Mouse (Mus musculus) thymus, adult 18-20 months (tissue): ENCODE measurements around the gene Ephx3.

Source experiments
- DNase-seq, 2 experiments: peaks; one replicate each; pipeline ENCODE4 v3.0.0; 2022; ENCODE audit warnings: mixed read lengths in 2 of 2

Gene Ephx3

GRCm38 (mm10) chr17:32172485-32172884 is 16.9 kb downstream of the Ephx3 start:
- DNase-seq, result no peak

- peak; percentile 40 to 64 for DNase-seq
Observed at GRCm38 (mm10) chr17:32169518-32170225, 19.7 kb downstream of the Ephx3 start.

- DNase-seq, result peak; percentile 49
Observed at GRCm38 (mm10) chr17:32166687-32167086, 22.7 kb downstream of the Ephx3 start, which contains the start of gene Notch3. Notch3 (minus strand) TSS chr17:32166852.

DNA sequence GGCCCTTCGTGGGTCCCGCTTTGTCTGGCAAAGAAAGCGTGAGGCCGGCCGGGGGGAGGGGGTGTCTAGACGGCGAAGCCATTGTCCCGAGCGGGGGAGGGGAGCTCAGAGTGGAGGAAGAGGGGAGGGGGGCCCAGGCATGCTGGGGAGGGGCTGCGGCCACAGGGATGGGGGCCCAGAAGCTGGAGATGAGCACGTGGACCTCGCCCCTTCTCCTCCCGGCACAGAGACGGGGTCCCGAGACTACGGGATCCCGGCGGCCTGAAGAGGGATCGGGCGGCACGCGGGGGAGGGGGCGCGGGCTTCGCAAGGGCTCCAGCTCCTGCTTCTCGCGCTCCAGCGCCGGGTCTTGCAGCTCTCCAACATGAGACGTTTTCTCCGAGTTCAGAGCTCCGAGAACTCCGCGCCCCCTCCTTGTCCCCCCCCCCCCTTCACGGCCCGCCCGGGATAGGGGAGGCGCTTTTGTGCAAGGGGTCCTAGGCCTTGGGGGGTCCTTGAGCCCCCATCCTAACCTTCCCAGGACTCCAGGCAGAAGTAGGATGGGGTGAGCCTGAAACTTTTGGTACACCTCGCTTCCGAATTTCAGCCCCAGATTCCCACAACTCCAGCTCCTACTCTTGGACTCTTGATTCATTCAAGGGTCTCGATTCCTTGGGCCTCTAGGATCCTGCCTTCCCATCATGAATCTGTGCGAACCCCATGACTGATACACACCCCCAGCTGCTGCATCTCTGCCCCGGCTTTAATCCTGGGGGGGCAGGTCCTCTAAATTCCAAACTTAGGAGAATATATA is 23.4 kb downstream of the Ephx3 start:
- DNase-seq, result peak; percentile 61 to 67

DNA sequence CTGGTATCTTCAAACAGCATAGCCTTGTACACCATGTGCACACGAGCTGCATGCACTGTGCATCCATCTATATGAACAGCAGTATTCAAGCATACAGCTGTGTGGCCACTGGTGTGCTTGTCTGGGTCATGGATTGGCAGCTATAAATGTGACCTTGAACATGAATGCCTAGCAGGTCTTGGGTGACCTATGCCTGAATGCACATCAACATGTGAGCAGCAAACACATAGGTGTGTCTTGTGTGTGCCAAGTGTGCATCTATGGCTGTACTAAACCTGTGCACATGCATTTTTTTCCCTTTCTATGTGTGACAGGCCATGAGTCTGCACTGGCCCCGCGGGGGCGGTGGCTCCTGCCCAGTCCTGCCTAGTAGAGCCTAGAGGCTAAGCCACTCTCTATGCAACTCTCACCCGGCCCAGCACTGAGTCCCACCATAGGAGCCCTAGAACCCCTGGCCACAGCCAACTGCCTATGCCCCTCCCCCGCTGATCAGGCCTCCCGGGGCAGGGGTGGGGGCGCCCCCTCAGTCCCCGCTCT is 24.0 kb downstream of the Ephx3 start:
- peak in 1 of 2 experiments; percentile 49 for DNase-seq

DNA sequence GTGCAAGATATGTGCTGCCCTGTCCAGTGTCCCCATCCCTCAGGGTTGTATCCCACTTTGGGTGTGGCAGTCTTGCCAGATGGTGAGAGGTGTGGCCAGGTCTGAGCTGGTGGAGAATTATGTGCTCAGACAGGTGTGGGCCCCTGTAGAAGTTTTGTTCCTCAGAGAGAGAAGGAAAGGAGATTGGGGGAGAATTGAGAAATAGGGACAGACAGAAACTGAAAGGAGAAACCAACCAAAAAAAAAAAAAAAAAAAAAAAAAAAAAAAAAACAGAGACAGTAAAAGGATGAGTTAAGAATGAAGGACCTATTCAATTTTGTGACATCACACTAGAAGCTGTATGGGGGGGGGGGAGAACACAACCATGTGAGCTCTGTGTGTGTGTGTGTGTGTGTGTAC is 24.6 kb downstream of the Ephx3 start:
- no peak for DNase-seq

DNA sequence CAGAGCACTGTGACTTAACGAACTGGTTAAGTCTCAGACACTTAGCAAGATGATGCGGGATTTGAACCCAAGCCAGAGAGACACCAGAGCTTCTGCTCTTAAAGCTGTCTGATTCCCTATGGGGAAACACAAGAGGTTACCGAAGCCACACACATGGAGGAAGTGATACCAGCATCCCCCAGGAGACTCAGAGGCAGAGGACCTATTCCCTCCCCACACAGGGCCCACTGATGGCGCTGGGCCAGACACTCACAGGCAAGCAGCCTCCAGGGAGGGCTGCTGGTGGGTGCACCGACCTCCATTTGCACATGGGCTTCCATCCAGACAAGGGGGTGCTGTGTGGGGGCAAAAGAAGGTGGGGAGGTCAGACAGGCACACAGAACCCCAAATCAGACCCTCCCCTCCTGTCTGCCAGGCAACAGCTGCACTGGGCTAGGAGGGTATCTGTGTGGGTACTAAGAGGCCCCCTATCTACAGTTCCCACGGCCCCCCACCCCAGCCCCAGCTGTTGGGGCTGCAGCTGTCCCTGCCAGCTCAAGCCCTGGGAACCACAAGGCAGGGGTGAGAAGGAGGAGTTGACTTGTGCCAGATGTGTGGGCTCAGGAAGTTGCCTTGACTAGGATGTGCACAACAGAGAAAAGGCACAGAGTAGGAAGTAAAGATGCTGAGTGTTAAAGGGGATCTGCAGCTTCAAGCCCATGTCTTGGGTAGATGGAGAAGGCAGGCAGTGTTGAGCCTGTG is 25.3 kb downstream of the Ephx3 start:
- DNase-seq, result peak; percentile 72 to 81

GRCm38 (mm10) chr17:32162112-32162850 is 27.1 kb downstream of the Ephx3 start:
- DNase-seq, result peak; percentile 68 to 72

- DNase-seq, result no peak
Observed at GRCm38 (mm10) chr17:32160882-32161281, 28.5 kb downstream of the Ephx3 start.

DNA sequence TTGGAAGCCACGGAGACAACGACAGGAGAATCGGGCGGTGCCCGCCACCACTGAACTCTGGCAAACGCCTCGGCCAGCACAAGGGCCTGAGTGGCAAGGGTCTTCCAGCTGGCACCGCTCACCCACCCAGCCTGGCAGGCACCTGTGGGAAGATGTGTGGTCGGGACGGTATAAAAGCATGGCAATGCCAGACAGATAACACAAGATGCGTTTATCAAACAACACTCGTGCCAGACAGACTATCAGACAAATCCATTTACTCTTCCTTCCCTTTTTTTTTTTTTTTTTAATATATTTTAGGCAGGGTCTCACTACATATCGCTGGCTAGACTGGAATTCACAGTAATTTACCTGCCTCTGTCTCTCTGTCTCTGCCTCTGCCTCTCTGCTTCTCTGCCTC is 30.5 kb downstream of the Ephx3 start:
- no peak for DNase-seq

- no peak for DNase-seq
Observed at GRCm38 (mm10) chr17:32146718-32147117, 42.6 kb downstream of the Ephx3 start.

GRCm38 (mm10) chr17:32142907-32143854 is 46.2 kb downstream of the Ephx3 start:
- peak; percentile 58 to 63 for DNase-seq

- DNase-seq, result no peak
Observed at GRCm38 (mm10) chr17:32142234-32142633, 47.1 kb downstream of the Ephx3 start.
